Mouse (Mus musculus) midbrain, postnatal 0 days (tissue): Measurements from ENCODE around the gene Nup98. TPM values are rescaled to one million over a fixed set of nuclear protein-coding genes. Genes with fewer than 3 reads are reported as not detected.

Experiments used
- ATAC-seq: fragments of 200-750 bp; cut with Nextera tagmentation; 2 replicates; pipeline ENCODE4 v1.8.0; 2017; ENCODE audit warnings: moderate number of reproducible peaks, mild to moderate bottlenecking, moderate TSS enrichment, moderate library complexity; ENCODE audit not compliant: low FRiP score
- DNase-seq: peaks from one replicate; pipeline ENCODE4 v3.0.0-alpha.2; 2015; ENCODE audit warnings: low spot score
- H3K27ac ChIP-seq: fragments of 300-500 bp; sonication (generic); 2 replicates; pipeline ENCODE4 v1.5.1; 2014; ENCODE audit warnings: low read depth, mild to moderate bottlenecking, low read length, mixed read lengths
- H3K27me3 ChIP-seq: fragments of 300-500 bp; sonication (generic); 2 replicates; pipeline ENCODE4 v1.6.1; 2014; ENCODE audit warnings: low read length, control low read depth, mixed read lengths; ENCODE audit not compliant: insufficient read depth
- H3K36me3 ChIP-seq: fragments of 300-500 bp; sonication (generic); 2 replicates; pipeline ENCODE4 v1.6.1; 2014; ENCODE audit warnings: low read length, control low read depth, mixed read lengths; ENCODE audit not compliant: insufficient read depth
- H3K4me1 ChIP-seq: fragments of 300-500 bp; sonication (generic); 2 replicates; pipeline ENCODE4 v1.6.1; 2014; ENCODE audit warnings: mild to moderate bottlenecking, control low read depth, antibody characterized with exemption, low read length, mixed read lengths; ENCODE audit not compliant: insufficient read depth
- H3K4me2 ChIP-seq: fragments of 300-500 bp; sonication (generic); 2 replicates; pipeline ENCODE4 v1.6.1; 2014; ENCODE audit warnings: low read depth, mild to moderate bottlenecking, low read length, mixed read lengths; ENCODE audit not compliant: poor library complexity, severe bottlenecking
- H3K4me3 ChIP-seq: fragments of 300-500 bp; sonication (generic); 2 replicates; pipeline ENCODE4 v1.5.1; 2014; ENCODE audit warnings: low read depth, mild to moderate bottlenecking, low read length, moderate library complexity
- H3K9ac ChIP-seq: fragments of 300-500 bp; sonication (generic); replicated peaks from 2 replicates; pipeline ENCODE4 v1.6.1; 2014; ENCODE audit warnings: mild to moderate bottlenecking, low read length, moderate library complexity, mixed read lengths; ENCODE audit not compliant: poor library complexity, severe bottlenecking
- H3K9me3 ChIP-seq: fragments of 300-500 bp; sonication (generic); 2 replicates; pipeline ENCODE4 v1.6.1; 2016; ENCODE audit warnings: low read length, control low read depth
- CTCF ChIP-seq: IDR thresholded peaks from 2 replicates; pipeline ENCODE4 v1.5.1; 2016; ENCODE audit warnings: antibody characterized with exemption, mild to moderate bottlenecking
- WGBS: fragments of 180-500 bp; shearing (Covaris S2); extraction: QIAGEN DNeasy Blood & Tissue Kit; methylation state at CpG from one replicate; pipeline ENCODE4 v1.1.7; 2014; 5-methylcytosine and 5-hydroxymethylcytosine counted together
- polyA plus RNA-seq: library from polyadenylated mRNA; unstranded; fragments of >200 nt; fragmentation: Nextera tagmentation; extraction: Ambion mirVana; gene quantifications from 2 replicates; pipeline ENCODE4 v1.2.1, GENCODE M21; 2015
- total RNA-seq: library from RNA; depleted of rRNA; stranded (reverse); fragments of >200 nt; gene quantifications from 2 replicates; pipeline ENCODE4 v1.2.3, GENCODE M21; 2014

The Nup98 gene
- total and polyA plus RNA-seq, 2 experiments from 2014 or later, result 10.2 to 36.3 TPM

GRCm38 (mm10) chr7:102250631-102251214 lies 40.7 kb upstream of the Nup98 start:
- Histone ChIP-seq H3K27me3 (no peaks in the 10 kb centered on the region), H3K36me3 (no peaks in the 10 kb centered on the region), H3K4me3 (peak overlapping the region; percentile 69), H3K4me2 (peak overlapping the region; percentile 90), H3K9me3 (no peaks in the 10 kb centered on the region), H3K4me1 (peaks cover under 1% of the 10 kb centered on the region; the same call in 1 of the 2 replicates), H3K9ac (peak overlapping the region; percentile 71), H3K27ac (peak overlapping the region; percentile 70)
- DNase-seq (peak; percentile 85), ATAC-seq (peak; percentile 79)
- peak; percentile 75 for TF ChIP-seq CTCF
- 2% methylated on average over 29 of the region's 33 CpGs for WGBS

GRCm38 (mm10) chr7:102249896-102250630 lies 40.1 kb upstream of the Nup98 start:
- H3K36me3 ChIP-seq, result no peaks in the 10 kb centered on the region
- H3K4me2 ChIP-seq, result peak overlapping the region; percentile 90
- H3K4me1 ChIP-seq, result peaks cover 3% of the 10 kb centered on the region; the same call in 1 of the 2 replicates
- no peaks in the 10 kb centered on the region for H3K9me3 ChIP-seq
- DNase-seq (peak; percentile 57), ATAC-seq (peak; percentile 66)
- H3K27me3 ChIP-seq, result no peaks in the 10 kb centered on the region
- peak overlapping the region; percentile 69 for H3K4me3 ChIP-seq
- H3K9ac ChIP-seq, result peak overlapping the region; percentile 71
- WGBS, result 2% methylated on average over 30 of the region's 49 CpGs
- peak overlapping the region; percentile 70 for H3K27ac ChIP-seq
- TF ChIP-seq CTCF, result no peak

GRCm38 (mm10) chr7:102249531-102249895 lies 39.5 kb upstream of the Nup98 start:
- TF ChIP-seq CTCF, result no peak
- Histone ChIP-seq H3K27me3 (no peaks in the 10 kb centered on the region), H3K9me3 (no peaks in the 10 kb centered on the region), H3K9ac (peak overlapping the region; percentile 71), H3K4me1 (peaks cover 3% of the 10 kb centered on the region; the same call in 1 of the 2 replicates), H3K27ac (peak overlapping the region; percentile 47), H3K36me3 (no peaks in the 10 kb centered on the region), H3K4me2 (peak overlapping the region; percentile 90), H3K4me3 (peak overlapping the region; percentile 69)
- WGBS, result 1% methylated on average over 23 of the region's 23 CpGs
- ATAC-seq (peak; percentile 38), DNase-seq (no peak)

- no peaks in the 10 kb centered on the region for H3K27me3 ChIP-seq
- no peaks in the 10 kb centered on the region for H3K36me3 ChIP-seq
- H3K4me3 ChIP-seq, result peak overlapping the region; percentile 69
- ATAC-seq, result no peak
- no peak for DNase-seq
- H3K4me1 ChIP-seq, result peaks cover 3% of the 10 kb centered on the region; the same call in 1 of the 2 replicates
- H3K9me3 ChIP-seq, result no peaks in the 10 kb centered on the region
- H3K4me2 ChIP-seq, result peak overlapping the region; percentile 90
- WGBS, result 28% methylated on average over 16 of the region's 16 CpGs
- TF ChIP-seq CTCF, result no peak
- H3K27ac ChIP-seq, result 0 out of 2 replicates have a peak overlapping the region, but pooled peaks have one; percentile 47
- H3K9ac ChIP-seq, result peak overlapping the region; percentile 71; the same call in 1 of the 2 replicates
Measured at GRCm38 (mm10) chr7:102248691-102249404, 38.9 kb upstream of the Nup98 start.

- no peak overlapping the region for H3K4me3 ChIP-seq
- TF ChIP-seq CTCF, result no peak
- H3K4me1 ChIP-seq, result peaks cover 3% of the 10 kb centered on the region; the same call in 1 of the 2 replicates
- no peaks in the 10 kb centered on the region for H3K36me3 ChIP-seq
- ATAC-seq (no peak), DNase-seq (no peak)
- 56% methylated on average over 12 of the region's 12 CpGs for WGBS
- H3K4me2 ChIP-seq, result no peak overlapping the region
- no peaks in the 10 kb centered on the region for H3K9me3 ChIP-seq
- H3K27me3 ChIP-seq, result no peaks in the 10 kb centered on the region
- H3K27ac ChIP-seq, result no peak overlapping the region
- H3K9ac ChIP-seq, result no peak overlapping the region
Measured at GRCm38 (mm10) chr7:102246956-102247797, 37.2 kb upstream of the Nup98 start.
